Mouse (Mus musculus) spleen, adult 2 months (tissue): ENCODE results near the gene Phyhipl. TPM values are rescaled to one million over a fixed set of nuclear protein-coding genes. Genes with fewer than 3 reads are reported as not detected.

ENCODE experiments used
- DNase-seq, 2 experiments: peaks; one replicate each; pipeline versions ENCODE4 v3.0.0 to v3.0.0-alpha.2; 2012 to 2021; ENCODE audit warnings: low spot score in 2 of 2, low read depth in 1 of 2
- H3K27ac ChIP-seq: fragments of 200-500 bp; 2 replicates; pipeline ENCODE4 v1.5.1; 2012; ENCODE audit warnings: low read length, inconsistent platforms; ENCODE audit not compliant: insufficient read depth
- H3K27me3 ChIP-seq: fragments of 200-500 bp; 2 replicates; pipeline ENCODE4 v1.6.1; 2012; ENCODE audit warnings: mild to moderate bottlenecking, moderate library complexity, low read length, inconsistent platforms; ENCODE audit not compliant: control insufficient read depth, insufficient read depth
- H3K36me3 ChIP-seq: fragments of 200-500 bp; 2 replicates; pipeline ENCODE4 v1.6.1; 2012; ENCODE audit warnings: mild to moderate bottlenecking, low read length, inconsistent platforms; ENCODE audit not compliant: control insufficient read depth, insufficient read depth
- H3K4me1 ChIP-seq: fragments of 200-500 bp; 2 replicates; pipeline ENCODE4 v1.6.1; 2011; ENCODE audit warnings: inconsistent platforms; ENCODE audit not compliant: control insufficient read depth, insufficient read depth, insufficient read length
- H3K4me3 ChIP-seq: fragments of 200-500 bp; 2 replicates; pipeline ENCODE4 v1.5.1; 2011; ENCODE audit warnings: mild to moderate bottlenecking, inconsistent platforms; ENCODE audit not compliant: insufficient read depth, insufficient read length; ENCODE audit errors: extremely low read depth
- CTCF ChIP-seq: fragments of 200-500 bp; IDR thresholded peaks from 2 replicates; pipeline ENCODE4 v1.5.1; 2011; ENCODE audit warnings: mild to moderate bottlenecking, inconsistent platforms; ENCODE audit not compliant: insufficient read depth, insufficient read length, insufficient replicate concordance; ENCODE audit errors: extremely low read depth
- POLR2A ChIP-seq: fragments of 200-500 bp; IDR thresholded peaks from 2 replicates; pipeline ENCODE4 v1.6.1; 2011; ENCODE audit warnings: low read depth, low read length, inconsistent platforms
- WGBS: fragments of 180-500 bp; shearing (Covaris S2); methylation state at CpG from one replicate; pipeline ENCODE4 v1.1.7; 2018; 5-methylcytosine and 5-hydroxymethylcytosine counted together
- polyA plus RNA-seq: library from polyadenylated mRNA; depleted of rRNA; stranded (reverse); fragments of >200 nt; gene quantifications from 2 replicates; pipeline ENCODE4 v1.2.3, GENCODE M21; 2012

Gene Phyhipl
- polyA plus RNA-seq, 1 experiment, result not detected

- Histone ChIP-seq H3K4me3 (no peak overlapping the region), H3K36me3 (no peaks in the 10 kb centered on the region), H3K27ac (no peak overlapping the region), H3K27me3 (no peaks in the 10 kb centered on the region), H3K4me1 (no peaks in the 10 kb centered on the region)
- 86% methylated on average over 12 of the region's 12 CpGs for WGBS
- TF ChIP-seq POLR2A (no peak), CTCF (no peak)
- DNase-seq, result no peak
Measured at GRCm38 (mm10) chr10:70533986-70534385, 121.8 kb downstream of the Phyhipl start.

GRCm38 (mm10) chr10:70533301-70533781, 122.4 kb downstream of the Phyhipl start:
- no peaks in the 10 kb centered on the region for H3K4me1 ChIP-seq
- H3K36me3 ChIP-seq, result no peaks in the 10 kb centered on the region
- no peaks in the 10 kb centered on the region for H3K27me3 ChIP-seq
- no peak for DNase-seq
- no peak for TF ChIP-seq POLR2A
- TF ChIP-seq CTCF, result no peak
- no peak overlapping the region for H3K4me3 ChIP-seq
- no peak overlapping the region for H3K27ac ChIP-seq
- 77% methylated on average over 8 of the region's 8 CpGs for WGBS

- no peak for DNase-seq
- no peak overlapping the region for H3K4me3 ChIP-seq
- no peak for TF ChIP-seq CTCF
- no peak for TF ChIP-seq POLR2A
- no peaks in the 10 kb centered on the region for H3K27me3 ChIP-seq
- no peaks in the 10 kb centered on the region for H3K4me1 ChIP-seq
- no peaks in the 10 kb centered on the region for H3K36me3 ChIP-seq
- 83% methylated on average over 9 of the region's 9 CpGs for WGBS
- H3K27ac ChIP-seq, result no peak overlapping the region
Measured at GRCm38 (mm10) chr10:70532249-70532648, 123.5 kb downstream of the Phyhipl start.

- TF ChIP-seq POLR2A (no peak), CTCF (no peak)
- no peak for DNase-seq
- Histone ChIP-seq H3K4me1 (no peaks in the 10 kb centered on the region), H3K4me3 (no peak overlapping the region), H3K27ac (no peak overlapping the region), H3K27me3 (no peaks in the 10 kb centered on the region), H3K36me3 (no peaks in the 10 kb centered on the region)
- WGBS, result 86% methylated on average over 12 of the region's 12 CpGs
Measured at GRCm38 (mm10) chr10:70530185-70530823, 125.5 kb downstream of the Phyhipl start.

- H3K4me3 ChIP-seq, result no peak overlapping the region
- no peaks in the 10 kb centered on the region for H3K27me3 ChIP-seq
- H3K36me3 ChIP-seq, result no peaks in the 10 kb centered on the region
- TF ChIP-seq CTCF (no peak), POLR2A (no peak)
- no peaks in the 10 kb centered on the region for H3K4me1 ChIP-seq
- no peak for DNase-seq
- WGBS, result 45% methylated on average over 5 of the region's 5 CpGs
- H3K27ac ChIP-seq, result no peak overlapping the region
Measured at GRCm38 (mm10) chr10:70521379-70521778, 134.4 kb downstream of the Phyhipl start.

GRCm38 (mm10) chr10:70520143-70521131, 135.3 kb downstream of the Phyhipl start:
- no peak overlapping the region for H3K27ac ChIP-seq
- no peaks in the 10 kb centered on the region for H3K4me1 ChIP-seq
- H3K27me3 ChIP-seq, result no peaks in the 10 kb centered on the region
- H3K4me3 ChIP-seq, result no peak overlapping the region
- H3K36me3 ChIP-seq, result no peaks in the 10 kb centered on the region
- TF ChIP-seq CTCF (no peak), POLR2A (no peak)
- WGBS, result 7% methylated on average over 38 of the region's 38 CpGs
- DNase-seq, result no peak
